ENCODE assay signal across 7 mouse cellular contexts in the genomic region with DNA sequence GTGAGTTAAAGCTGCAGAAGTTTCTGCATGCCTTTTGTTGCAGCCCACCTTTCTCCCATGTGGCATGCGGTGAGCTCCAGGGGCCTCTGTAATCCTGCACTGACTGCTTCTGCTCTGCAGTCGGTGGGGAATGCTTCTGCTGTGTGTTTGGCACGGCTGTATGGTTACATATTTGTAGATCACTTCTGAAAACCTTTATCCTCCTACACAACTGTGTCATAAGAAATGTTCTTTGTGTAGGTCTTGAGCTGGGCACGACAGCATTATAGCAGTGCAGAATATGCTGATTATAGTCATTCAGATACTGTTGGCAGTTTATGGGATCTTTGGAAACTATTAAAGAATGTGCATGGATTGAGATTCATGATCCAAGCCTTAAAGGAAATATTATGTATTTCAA. TPM values are rescaled to one million over a fixed set of nuclear protein-coding genes. Genes with fewer than 3 reads are reported as not detected.
DNase-seq lines count a peak whose midpoint lies in the region; ATAC-seq and TF ChIP-seq lines count a peak whose summit lies in the region.

No protein-coding gene starts in this region.

- no peak for TF ChIP-seq CTCF in hindbrain, postnatal 0 days (IDR thresholded peaks at IDR 0.05; ENCODE audit: low read depth)
- TF ChIP-seq CTCF in stomach, postnatal 0 days (IDR thresholded peaks at IDR 0.05; ENCODE audit: low read depth), result no peak

- H3K27me3 ChIP-seq in hindbrain, embryonic 15.5 days, result no peaks in the 10 kb centered on the region
- no peaks in the 10 kb centered on the region for H3K27me3 ChIP-seq in hindbrain, embryonic 12.5 days
- H3K27me3 ChIP-seq in neural tube, embryonic 14.5 days (ENCODE audit: control insufficient read depth, insufficient read depth, low read length), result no peaks in the 10 kb centered on the region
- no peaks in the 10 kb centered on the region for H3K27me3 ChIP-seq in hindbrain, postnatal 0 days (ENCODE audit: insufficient read depth, low read length)
- no peaks in the 10 kb centered on the region for H3K27me3 ChIP-seq in stomach, postnatal 0 days (ENCODE audit: control insufficient read depth, insufficient read depth, low read length)

- H3K4me2 ChIP-seq in hindbrain, embryonic 15.5 days, result no peak overlapping the region
- H3K4me2 ChIP-seq in hindbrain, embryonic 12.5 days (replicated peaks), result no peak overlapping the region
- no peak overlapping the region for H3K4me2 ChIP-seq in neural tube, embryonic 14.5 days (ENCODE audit: low read depth, low read length)
- H3K4me2 ChIP-seq in hindbrain, postnatal 0 days (ENCODE audit: low read depth, low read length), result no peak overlapping the region
- H3K4me2 ChIP-seq in stomach, postnatal 0 days (replicated peaks; ENCODE audit: low read depth), result no peak overlapping the region

- no peak for TF ChIP-seq EP300 in stomach, postnatal 0 days (optimal IDR thresholded peaks at IDR 0.05)

- H3K9me3 ChIP-seq in hindbrain, embryonic 15.5 days, result no peaks in the 10 kb centered on the region
- no peaks in the 10 kb centered on the region for H3K9me3 ChIP-seq in hindbrain, embryonic 12.5 days (replicated peaks)
- no peaks in the 10 kb centered on the region; the same call in 1 of the 2 replicates for H3K9me3 ChIP-seq in neural tube, embryonic 14.5 days (ENCODE audit: control insufficient read depth, low read length)
- no peaks in the 10 kb centered on the region for H3K9me3 ChIP-seq in hindbrain, postnatal 0 days (ENCODE audit: low read length)
- no peaks in the 10 kb centered on the region for H3K9me3 ChIP-seq in stomach, postnatal 0 days (ENCODE audit: control insufficient read depth, low read length)

- H3K36me3 ChIP-seq in hindbrain, embryonic 15.5 days, result no peaks in the 10 kb centered on the region
- H3K36me3 ChIP-seq in hindbrain, embryonic 12.5 days, result no peaks in the 10 kb centered on the region
- H3K36me3 ChIP-seq in neural tube, embryonic 14.5 days (ENCODE audit: control insufficient read depth, insufficient read depth, low read length), result no peaks in the 10 kb centered on the region
- no peaks in the 10 kb centered on the region for H3K36me3 ChIP-seq in hindbrain, postnatal 0 days (ENCODE audit: insufficient read depth, low read length)
- H3K36me3 ChIP-seq in stomach, postnatal 0 days (ENCODE audit: control insufficient read depth, insufficient read depth, low read length), result no peaks in the 10 kb centered on the region; the same call in 1 of the 2 replicates

- DNase-seq in neural tube, embryonic 10.5 days (ENCODE audit: extremely low spot score, low spot score), result no peak
- DNase-seq in hindbrain, postnatal 0 days (ENCODE audit: low spot score), result no peak
- DNase-seq in stomach, postnatal 0 days (ENCODE audit: low spot score), result no peak
- no peak for DNase-seq in urinary bladder, postnatal 4 days (ENCODE audit: low spot score in 2 of 2)

- WGBS in hindbrain, embryonic 15.5 days, result 69% methylated on average over 4 of the region's 4 CpGs
- 75% methylated on average over 4 of the region's 4 CpGs for WGBS in hindbrain, embryonic 12.5 days
- 69% methylated on average over 4 of the region's 4 CpGs for WGBS in neural tube, embryonic 14.5 days
- 54% methylated on average over 4 of the region's 4 CpGs for WGBS in hindbrain, postnatal 0 days
- 20% methylated on average over 4 of the region's 4 CpGs for WGBS in stomach, postnatal 0 days

- peak overlapping the region; percentile 28; the same call in 1 of the 2 replicates for H3K27ac ChIP-seq in hindbrain, embryonic 15.5 days (replicated peaks)
- no peak overlapping the region for H3K27ac ChIP-seq in hindbrain, embryonic 12.5 days
- H3K27ac ChIP-seq in neural tube, embryonic 14.5 days (ENCODE audit: low read depth, low read length), result 0 out of 2 replicates have a peak overlapping the region, but pooled peaks have one; percentile 31
- peak overlapping the region; percentile 34; the same call in 1 of the 2 replicates for H3K27ac ChIP-seq in hindbrain, postnatal 0 days
- H3K27ac ChIP-seq in stomach, postnatal 0 days (replicated peaks), result peak overlapping the region; percentile 83

- peaks cover 1% of the 10 kb centered on the region for H3K4me1 ChIP-seq in hindbrain, embryonic 15.5 days (replicated peaks)
- H3K4me1 ChIP-seq in hindbrain, embryonic 12.5 days, result peaks cover 15% of the 10 kb centered on the region
- H3K4me1 ChIP-seq in neural tube, embryonic 14.5 days (ENCODE audit: control insufficient read depth, insufficient read depth, low read length), result 0 out of 2 replicates have a peak, but pooled peaks cover 1% of the 10 kb centered on the region
- 0 out of 2 replicates have a peak, but pooled peaks cover 5% of the 10 kb centered on the region for H3K4me1 ChIP-seq in hindbrain, postnatal 0 days (ENCODE audit: insufficient read depth, low read length)
- peaks cover 11% of the 10 kb centered on the region for H3K4me1 ChIP-seq in stomach, postnatal 0 days (replicated peaks; ENCODE audit: control insufficient read depth, insufficient read depth)

- no peak for ATAC-seq in hindbrain, embryonic 15.5 days (ENCODE audit: low FRiP score, low read depth)
- no peak for ATAC-seq in hindbrain, embryonic 12.5 days (ENCODE audit: low FRiP score)
- ATAC-seq in neural tube, embryonic 14.5 days (ENCODE audit: low read depth), result no peak
- ATAC-seq in hindbrain, postnatal 0 days, result no peak
- ATAC-seq in stomach, postnatal 0 days (ENCODE audit: low FRiP score, low TSS enrichment), result no peak

- no peak overlapping the region for H3K9ac ChIP-seq in hindbrain, embryonic 15.5 days
- no peak overlapping the region for H3K9ac ChIP-seq in hindbrain, embryonic 12.5 days
- H3K9ac ChIP-seq in neural tube, embryonic 14.5 days (replicated peaks; ENCODE audit: low read depth, low read length), result no peak overlapping the region
- H3K9ac ChIP-seq in hindbrain, postnatal 0 days (replicated peaks; ENCODE audit: low read length), result no peak overlapping the region
- no peak overlapping the region for H3K9ac ChIP-seq in stomach, postnatal 0 days (ENCODE audit: low read length)

- H3K4me3 ChIP-seq in hindbrain, embryonic 15.5 days, result no peak overlapping the region
- H3K4me3 ChIP-seq in hindbrain, embryonic 12.5 days, result no peak overlapping the region
- H3K4me3 ChIP-seq in neural tube, embryonic 14.5 days (ENCODE audit: low read depth, low read length), result no peak overlapping the region
- H3K4me3 ChIP-seq in hindbrain, postnatal 0 days (ENCODE audit: low read length), result no peak overlapping the region
- H3K4me3 ChIP-seq in stomach, postnatal 0 days (ENCODE audit: low read depth, low read length), result no peak overlapping the region

RNA-seq across cellular contexts. Expression of gene Pkig, which starts 27.1 kb away (rescaled TPM):
- 109 and 115 TPM in 2 replicates for polyA plus RNA-seq in hindbrain, embryonic 15.5 days (2015; fragmentation: Nextera tagmentation; extraction: Ambion mirVana)
- polyA plus RNA-seq in hindbrain, embryonic 12.5 days (2016; fragmentation: Nextera tagmentation; extraction: Ambion mirVana), result 109 and 113 TPM in 2 replicates
- polyA plus RNA-seq in neural tube, embryonic 14.5 days (2014; fragmentation: Nextera tagmentation; extraction: Ambion mirVana), result 102 and 103 TPM in 2 replicates
- 70.8 and 95.2 TPM in 2 replicates for total RNA-seq in hindbrain, postnatal 0 days (2014; rRNA removed)
- polyA plus RNA-seq in hindbrain, postnatal 0 days (2015; fragmentation: Nextera tagmentation; extraction: Ambion mirVana), result 136 and 141 TPM in 2 replicates
- polyA plus RNA-seq in stomach, postnatal 0 days (2015; fragmentation: Nextera tagmentation; extraction: Ambion mirVana), result 60.9 and 66.3 TPM in 2 replicates

RNA-seq across cellular contexts. Expression of gene Serinc3, which starts 40.4 kb away (rescaled TPM):
- 31.2 and 33.5 TPM in 2 replicates for polyA plus RNA-seq in hindbrain, embryonic 15.5 days (2015; fragmentation: Nextera tagmentation; extraction: Ambion mirVana)
- polyA plus RNA-seq in hindbrain, embryonic 12.5 days (2016; fragmentation: Nextera tagmentation; extraction: Ambion mirVana), result 36.2 and 38.4 TPM in 2 replicates
- 39.0 and 44.3 TPM in 2 replicates for polyA plus RNA-seq in neural tube, embryonic 14.5 days (2014; fragmentation: Nextera tagmentation; extraction: Ambion mirVana)
- 82.6 and 97.4 TPM in 2 replicates for total RNA-seq in hindbrain, postnatal 0 days (2014; rRNA removed)
- 35.9 and 36.5 TPM in 2 replicates for polyA plus RNA-seq in hindbrain, postnatal 0 days (2015; fragmentation: Nextera tagmentation; extraction: Ambion mirVana)
- 35.8 and 36.4 TPM in 2 replicates for polyA plus RNA-seq in stomach, postnatal 0 days (2015; fragmentation: Nextera tagmentation; extraction: Ambion mirVana)
